Mouse (Mus musculus): ENCODE measurements at regions not wholly inside any gene's neighbourhood (a gene's known extent, or its start where the extent isn't known, plus 50 kb on each side); places are given as distances from the start of the nearest gene placed in this dataset.

- ATAC-seq, result no peak
These were observed 99.4 kb upstream of the Smim15 start for GRCm38 (mm10) chr13:107944831-107945230.

GRCm38 (mm10) chr13:107942979-107943378, 101.3 kb upstream of the Smim15 start:
- no peak for ATAC-seq

GRCm38 (mm10) chr13:107942297-107942962, 101.8 kb upstream of the Smim15 start:
- no peak for ATAC-seq

- ATAC-seq, result peak; percentile 63
These were observed 104.2 kb upstream of the Smim15 start for GRCm38 (mm10) chr13:107939916-107940646.

- ATAC-seq, result no peak
These were observed 108.6 kb upstream of the Smim15 start for GRCm38 (mm10) chr13:107935611-107936010.

GRCm38 (mm10) chr13:107934691-107935090, 109.6 kb upstream of the Smim15 start:
- ATAC-seq, result no peak

GRCm38 (mm10) chr13:107933598-107934571, 110.4 kb upstream of the Smim15 start:
- ATAC-seq, result no peak

- no peak for ATAC-seq
These were observed 111.7 kb upstream of the Smim15 start for GRCm38 (mm10) chr13:107932423-107933032.

GRCm38 (mm10) chr13:107931216-107931615, 113.0 kb upstream of the Smim15 start:
- ATAC-seq, result no peak

GRCm38 (mm10) chr13:107927499-107928215, 116.6 kb upstream of the Smim15 start:
- ATAC-seq, result peak; percentile 65

- no peak for ATAC-seq
These were observed 118.8 kb upstream of the Smim15 start for GRCm38 (mm10) chr13:107925470-107925869.

- no peak for ATAC-seq
These were observed 120.8 kb upstream of the Smim15 start for GRCm38 (mm10) chr13:107923129-107924114.

- ATAC-seq, result no peak
These were observed 124.8 kb upstream of the Smim15 start for GRCm38 (mm10) chr13:107919403-107919802.

GRCm38 (mm10) chr13:107918478-107918877, 125.8 kb upstream of the Smim15 start:
- ATAC-seq, result no peak

- ATAC-seq, result peak; percentile 86
These were observed 126.2 kb upstream of the Smim15 start for GRCm38 (mm10) chr13:107918065-107918464.

GRCm38 (mm10) chr13:107917564-107917963, 126.7 kb upstream of the Smim15 start:
- ATAC-seq, result no peak

- ATAC-seq, result no peak
These were observed 134.1 kb upstream of the Smim15 start for GRCm38 (mm10) chr13:107910125-107910524.

GRCm38 (mm10) chr13:107909343-107910067, 134.7 kb upstream of the Smim15 start:
- no peak for ATAC-seq

- no peak for ATAC-seq
These were observed 136.3 kb upstream of the Smim15 start for GRCm38 (mm10) chr13:107907966-107908365.

- ATAC-seq, result no peak
These were observed 139.4 kb upstream of the Smim15 start for GRCm38 (mm10) chr13:107904851-107905250.
